Mouse (Mus musculus): ENCODE data around the gene Arid1a.
"Not testable (repeated sequence)": the region's sequence is repeated elsewhere in the genome, so short reads cannot be mapped to it uniquely, and the experiment has no call there.

Arid1a gene

DNA sequence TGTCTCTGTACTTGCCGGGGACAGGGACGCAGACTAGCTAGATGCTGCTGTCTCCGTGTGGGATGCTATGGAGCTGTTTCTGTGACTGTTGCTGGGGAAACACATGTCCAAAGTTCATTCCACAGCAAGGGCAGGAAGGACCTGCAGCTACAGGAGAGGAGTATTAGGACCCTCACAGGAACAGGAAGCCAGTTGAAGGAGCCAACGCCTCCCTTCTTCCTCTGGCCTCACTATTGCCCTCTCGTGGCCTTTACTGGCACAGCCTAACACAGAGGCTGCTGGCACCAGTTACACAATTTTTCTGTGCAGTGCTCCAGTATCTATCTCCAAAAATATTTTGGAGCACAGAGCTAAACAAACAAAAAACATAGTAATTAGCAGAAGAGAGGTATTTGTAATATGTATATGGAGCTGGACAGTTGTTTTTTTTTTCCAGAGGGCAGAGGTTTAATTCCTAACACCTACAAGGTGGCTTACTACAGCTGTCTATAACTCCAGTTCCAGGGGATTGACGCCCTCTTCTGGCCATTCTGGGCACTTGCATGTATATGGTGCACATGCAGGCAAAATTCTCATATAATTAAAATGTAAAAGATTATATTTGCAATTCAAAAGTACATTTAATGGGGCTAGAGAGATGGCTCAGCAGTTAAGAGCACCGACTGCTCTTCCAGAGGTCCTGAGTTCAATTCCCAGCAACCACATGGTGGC, 106.4 kb downstream of the Arid1a start, which contains the start of gene Zdhhc18:
TSS of gene Zdhhc18 (minus strand) at position 166 of the 711 bp plus-strand sequence.
- DNase-seq = peak; percentile 69

DNA sequence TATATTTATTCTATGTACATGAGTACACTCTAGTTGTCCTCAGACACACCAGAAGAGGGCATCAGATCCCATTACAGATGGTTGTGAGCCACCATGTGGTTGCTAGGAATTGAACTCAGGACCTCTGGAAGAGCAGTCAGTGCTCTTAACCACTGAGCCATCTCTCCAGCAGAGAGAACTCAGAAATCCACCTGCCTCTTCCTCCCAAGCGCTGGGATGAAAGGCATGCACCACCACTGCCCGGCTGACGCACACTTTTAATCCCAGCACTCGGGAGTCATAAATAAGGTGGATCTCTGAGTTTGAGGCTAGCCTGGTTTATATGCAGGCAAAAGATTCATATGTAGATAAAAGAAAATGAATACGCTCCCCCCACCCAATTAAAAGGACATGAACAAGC, 107.1 kb downstream of the Arid1a start:
- DNase-seq = not testable (repeated sequence)

DNA sequence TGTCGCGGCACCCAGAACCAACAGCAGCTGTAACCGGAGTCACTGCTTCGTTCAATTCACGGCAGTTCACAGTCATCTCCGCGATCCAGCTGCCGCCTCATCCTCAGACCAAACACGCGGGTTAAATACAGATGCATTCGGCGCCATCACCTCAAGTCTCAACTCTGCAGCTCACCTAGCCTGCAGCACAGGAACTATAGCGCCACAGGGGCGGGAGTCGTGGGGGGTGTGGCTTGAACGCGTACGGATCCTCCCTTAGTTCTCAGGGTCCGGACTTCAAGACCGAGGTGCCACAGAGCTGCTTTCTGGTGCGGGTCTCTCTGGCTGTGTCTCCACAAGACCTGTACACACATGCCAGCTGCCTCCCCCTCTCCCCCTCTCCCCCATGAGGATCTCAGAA, 110.9 kb downstream of the Arid1a start:
- DNase-seq = no peak

DNA sequence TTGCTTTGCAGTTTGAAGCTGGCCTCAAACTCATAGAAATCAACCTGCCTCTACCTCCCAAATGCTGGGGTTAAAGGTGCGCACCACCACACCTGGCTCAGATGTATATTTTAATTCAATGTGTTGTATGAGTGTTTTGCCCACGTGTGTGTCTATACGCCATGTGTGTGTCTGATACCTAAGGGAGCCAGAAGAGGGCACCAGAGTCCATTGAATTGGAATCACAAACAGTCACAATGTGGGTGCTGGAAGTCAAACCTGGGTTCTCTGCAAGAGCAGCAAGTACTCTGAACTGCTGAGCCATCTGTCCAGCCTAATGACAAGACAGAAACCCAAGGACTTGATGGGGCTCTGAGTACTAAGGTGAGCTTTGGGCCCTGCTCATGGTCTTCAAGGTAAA, 111.4 kb downstream of the Arid1a start:
- no peak for DNase-seq

DNA sequence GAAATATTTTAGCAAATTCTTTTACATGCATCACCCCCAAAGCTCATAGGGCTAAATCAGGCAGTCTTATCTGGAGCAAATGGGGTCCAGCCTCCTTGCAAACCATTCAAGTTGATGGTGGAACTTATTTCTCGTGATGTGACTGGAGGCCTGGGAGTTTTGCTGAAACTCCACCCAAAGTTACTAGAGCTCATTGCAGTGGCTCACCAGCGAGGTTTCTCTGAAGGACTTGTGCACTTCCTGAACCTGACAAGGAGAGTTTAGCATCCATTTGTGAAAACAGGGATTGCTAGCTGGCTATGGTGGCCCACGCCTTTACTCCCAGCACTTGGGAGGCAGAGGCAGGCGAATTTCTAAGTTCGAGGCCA, 122.5 kb downstream of the Arid1a start:
- no peak for DNase-seq

DNA sequence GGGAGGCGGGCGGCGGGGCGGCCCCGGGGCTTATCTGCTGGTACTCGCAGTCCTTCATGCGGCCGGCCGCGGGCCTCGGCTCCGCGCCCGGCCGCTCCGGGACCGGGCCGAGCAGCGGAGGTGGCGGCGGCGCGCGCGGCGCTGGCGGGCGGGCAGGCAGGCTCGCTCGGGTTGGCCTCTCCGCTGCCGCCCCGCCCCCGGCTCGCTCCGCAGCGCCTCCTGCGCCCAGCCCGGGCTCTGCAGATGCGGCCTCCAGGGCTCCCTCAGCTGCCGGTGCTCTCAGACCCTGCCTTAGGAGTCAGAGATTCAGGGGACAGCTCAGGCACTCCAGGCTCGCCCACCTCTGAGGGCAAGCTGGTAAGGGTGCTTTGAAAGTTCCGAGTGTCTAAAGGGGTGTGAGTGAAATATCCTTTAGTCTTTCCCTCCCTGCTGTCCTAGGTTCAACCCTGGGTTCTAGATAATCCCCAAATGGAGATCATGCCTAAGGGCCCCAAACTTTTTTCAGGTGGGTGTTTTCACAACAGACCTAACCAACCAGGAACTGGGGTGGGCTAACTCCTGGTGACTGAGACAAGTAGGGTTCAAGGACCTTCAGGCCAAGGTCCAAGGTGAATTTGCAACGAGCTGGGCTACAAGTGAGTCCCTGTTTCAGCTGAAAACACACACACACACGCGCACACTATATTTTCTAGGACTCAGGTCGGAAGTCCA, 123.1 kb downstream of the Arid1a start:
- DNase-seq = peak; percentile 89

DNA sequence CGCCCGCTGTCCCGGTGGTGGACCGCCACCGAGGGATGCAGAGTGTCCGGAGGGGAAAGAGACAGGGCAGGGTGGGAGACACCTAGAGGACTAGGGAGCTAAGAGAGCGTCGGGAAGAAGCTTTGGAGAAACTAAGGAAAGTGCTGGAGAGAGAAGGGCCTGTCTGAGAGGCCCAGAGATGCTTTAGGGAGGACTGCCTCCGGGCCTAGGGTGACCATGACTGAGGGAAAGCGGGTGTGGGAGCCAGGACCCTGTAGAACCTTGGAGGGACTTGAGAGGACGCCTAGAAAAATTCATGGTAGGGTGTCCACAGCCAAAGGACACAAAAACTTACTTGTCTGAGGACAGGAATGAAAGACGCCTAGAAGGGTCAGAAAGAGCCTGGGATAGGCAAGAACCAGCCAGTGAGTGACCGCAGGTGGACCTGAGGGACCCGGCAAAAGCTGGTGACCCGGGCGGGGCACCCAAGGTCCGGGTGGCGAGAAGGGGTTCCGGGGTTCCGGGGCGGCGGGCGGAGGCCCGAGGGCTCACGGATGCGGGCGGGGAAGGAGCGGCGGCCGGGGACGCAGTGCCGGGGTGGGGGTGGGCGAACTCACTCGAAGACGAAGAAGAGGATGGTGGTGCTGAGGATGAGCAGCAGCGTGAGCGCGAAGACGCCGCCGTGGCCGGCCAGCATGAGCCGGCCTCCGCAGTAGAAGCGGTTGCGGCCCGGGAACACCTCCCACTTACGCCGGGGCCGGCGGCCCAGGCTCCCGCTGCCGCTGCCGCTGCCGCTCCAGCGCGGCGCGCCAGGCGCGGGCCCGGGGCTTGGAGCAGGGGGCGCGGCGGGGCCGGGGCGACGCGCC, 123.9 kb downstream of the Arid1a start:
- peak; percentile 30 for DNase-seq

DNA sequence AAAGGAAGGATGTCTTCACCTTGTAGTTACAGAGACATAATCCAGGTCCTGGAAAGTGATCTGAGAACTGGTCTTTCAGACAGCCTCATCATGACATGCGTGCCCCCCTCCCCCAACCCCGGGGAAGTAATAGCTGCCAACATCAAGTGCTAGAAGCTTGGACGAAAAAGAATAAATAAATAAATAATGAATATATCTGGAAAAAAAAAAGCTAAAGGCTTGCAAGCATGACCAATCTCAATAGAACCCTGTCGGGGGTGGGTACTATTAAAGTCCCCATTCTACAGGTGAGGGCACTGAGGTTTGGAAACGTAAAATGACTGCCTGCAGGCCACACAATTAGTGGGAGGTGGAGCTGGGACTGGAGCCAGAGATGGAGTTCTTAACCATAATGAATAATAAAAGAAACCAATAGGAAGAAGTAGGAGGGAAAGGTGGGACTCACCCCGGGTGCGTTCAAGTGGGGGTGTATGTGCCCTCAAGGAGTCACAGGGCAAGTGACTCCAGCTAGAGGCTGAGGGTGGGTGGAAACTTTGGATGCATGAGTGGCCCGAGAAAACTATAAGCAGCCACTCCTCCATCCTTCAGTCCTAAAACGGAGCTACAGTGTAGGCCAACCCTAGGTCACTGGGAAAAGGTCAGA, 124.7 kb downstream of the Arid1a start:
- peak; percentile 56 for DNase-seq

DNA sequence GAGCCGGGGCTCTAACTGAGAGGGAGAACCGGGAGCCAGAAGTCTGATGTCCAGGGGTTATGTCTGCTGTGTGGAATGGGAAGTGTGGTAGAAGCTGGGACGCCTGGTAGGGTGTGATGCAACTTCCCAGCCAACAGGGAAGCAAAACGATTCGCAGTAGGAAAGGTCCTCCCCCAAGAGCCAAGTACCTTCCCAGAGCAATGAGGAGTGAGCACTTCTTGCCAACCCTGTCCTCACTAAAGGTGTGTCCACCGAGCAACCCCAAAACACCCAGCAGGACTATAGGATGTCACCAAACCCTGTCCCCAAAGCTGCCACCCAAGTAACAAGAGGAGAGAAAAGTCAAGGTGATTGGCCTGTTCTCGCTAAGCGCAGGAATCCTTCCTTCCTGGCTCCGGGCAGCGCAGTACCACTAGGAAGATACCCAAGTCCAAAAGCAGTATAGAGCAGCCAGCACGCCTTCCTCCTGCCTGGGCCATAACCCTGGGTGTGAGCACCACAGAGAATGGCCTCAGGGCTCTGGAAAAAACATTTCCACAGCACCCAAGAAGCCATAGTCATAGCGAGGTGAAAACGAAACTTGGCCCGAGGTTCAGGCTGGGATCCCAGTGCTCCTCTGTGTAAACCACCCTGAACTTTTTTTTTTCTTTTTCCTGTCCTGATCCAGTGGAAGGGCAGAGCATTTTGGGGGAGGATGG, 125.3 kb downstream of the Arid1a start:
- peak; percentile 44 for DNase-seq

DNA sequence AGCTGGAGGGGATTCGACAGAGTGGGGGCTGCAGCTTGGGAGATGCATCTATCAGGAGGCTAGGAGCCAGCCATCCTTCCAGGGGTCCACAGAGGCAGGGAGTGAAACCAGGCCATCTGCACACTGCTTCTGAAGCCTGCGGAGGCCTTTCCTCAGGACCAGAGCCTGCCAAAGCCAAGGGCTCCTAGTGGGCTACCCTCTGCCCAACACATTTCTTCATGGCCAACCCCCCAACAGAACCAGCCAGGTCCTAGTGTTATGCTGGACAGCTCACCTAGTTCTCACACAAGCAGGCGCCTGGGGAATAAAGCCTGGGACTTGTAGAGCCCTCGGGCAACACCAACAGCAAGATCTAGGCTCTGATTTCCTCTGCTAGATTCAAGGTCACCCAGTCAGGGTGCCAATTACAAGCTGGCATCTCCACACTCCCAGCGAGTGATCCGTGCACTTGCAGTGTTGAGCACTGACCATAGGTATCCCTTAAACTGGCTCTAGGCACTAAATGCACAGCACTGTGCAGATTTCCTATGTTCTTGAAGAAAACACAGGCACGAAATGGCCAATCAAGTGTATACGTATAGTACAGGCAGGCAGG, 126.1 kb downstream of the Arid1a start:
- peak; percentile 82 for DNase-seq

DNA sequence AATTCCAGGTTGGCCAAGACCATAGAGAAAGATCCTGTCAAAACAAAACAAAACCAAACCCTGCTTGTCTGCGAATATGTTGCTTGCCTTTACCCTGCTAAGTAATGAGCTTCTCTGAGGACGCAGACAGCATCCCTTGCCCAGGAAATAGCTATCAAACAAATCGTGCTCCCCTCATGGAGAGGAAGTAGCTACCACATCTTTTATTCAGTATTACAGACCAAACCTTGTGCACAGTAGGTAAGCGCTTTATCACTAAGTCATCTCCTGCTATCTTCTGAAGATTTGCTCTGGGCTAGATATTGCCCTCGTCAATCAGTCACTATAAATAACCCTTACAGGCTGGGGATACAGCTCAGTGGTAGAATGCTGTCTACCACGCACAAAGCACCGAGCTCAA, 127.4 kb downstream of the Arid1a start:
- DNase-seq = peak; percentile 12

Measured in cerebellum, adult 9-11 months (tissue).